Mouse (Mus musculus) embryonic fibroblast, embryonic 13.5 days (primary cell): ENCODE data around the gene Ppp1r35.

Experiments
- CTCF ChIP-seq: IDR thresholded peaks from 2 replicates; pipeline ENCODE4 v1.5.1; 2011; ENCODE audit warnings: mild to moderate bottlenecking, control low read depth, low read length, moderate library complexity, borderline replicate concordance; ENCODE audit not compliant: insufficient read depth
- POLR2A ChIP-seq: IDR thresholded peaks from 2 replicates; pipeline ENCODE4 v1.6.1; 2011; ENCODE audit warnings: low read depth, mild to moderate bottlenecking, control low read depth, low read length, moderate library complexity

DNA sequence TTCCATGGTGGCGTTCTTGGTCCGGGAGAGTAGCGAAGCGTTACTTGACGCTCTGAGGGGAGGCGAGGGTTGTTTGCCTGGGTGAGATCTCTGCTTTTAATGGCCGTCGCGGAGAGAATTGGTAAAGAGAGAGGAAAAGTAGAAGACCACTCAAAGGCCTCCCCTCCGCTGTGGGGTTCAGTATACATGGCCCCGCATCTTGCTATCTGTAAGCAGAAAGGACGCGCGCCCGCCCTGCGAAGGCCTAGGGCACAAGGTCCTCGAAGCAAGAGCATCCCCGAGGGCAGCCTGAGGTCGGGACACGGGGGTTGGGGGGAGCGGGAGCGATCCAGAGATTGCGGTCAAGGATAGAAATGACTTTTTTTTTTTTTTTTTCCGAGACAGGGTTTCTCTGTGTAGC lies 9.5 kb downstream of the Ppp1r35 start:
- TF ChIP-seq CTCF (no peak), POLR2A (no peak)
